Comparison of ENCODE assay signal across 18 mouse cellular contexts in genomic region chr9:45212001-45212400, GRCm38 (mm10). TPM values are rescaled to one million over a fixed set of nuclear protein-coding genes. Genes with fewer than 3 reads are reported as not detected.
"Had no signal": no experiment of that assay in that cellular context is flagged by ENCODE, and none has a peak within 500 bp of the region (broad histone marks: within the 10 kb centered on the region; RNA-seq: fewer than 3 reads in every experiment).

No protein-coding gene starts in this region.

- H3K4me3 ChIP-seq: limb, embryonic 12.5 days; limb, embryonic 15.5 days; midbrain, embryonic 13.5 days had no signal

- H3K36me3 ChIP-seq: limb, embryonic 12.5 days; limb, embryonic 15.5 days; midbrain, embryonic 13.5 days had no signal

- H3K9ac ChIP-seq: limb, embryonic 12.5 days; limb, embryonic 15.5 days; liver, embryonic 14.5 days; liver, postnatal 0 days; lung, embryonic 14.5 days; midbrain, embryonic 13.5 days had no signal

- H3K4me1 ChIP-seq: limb, embryonic 12.5 days; limb, embryonic 15.5 days had no signal

- H3K27me3 ChIP-seq: limb, embryonic 12.5 days; limb, embryonic 15.5 days; midbrain, embryonic 13.5 days had no signal

- H3K27ac ChIP-seq: limb, embryonic 12.5 days; limb, embryonic 15.5 days; liver, embryonic 14.5 days; macrophage; midbrain, embryonic 13.5 days had no signal

- ATAC-seq: liver, postnatal 0 days; lung, postnatal 0 days; midbrain, embryonic 13.5 days had no signal

- DNase-seq: left cerebral cortex, postnatal 4 days; liver, postnatal 0 days; lung, embryonic 14.5 days; thymus, adult 2 months; thymus, postnatal 14 days; thymus, postnatal 4 days had no signal

- H3K9me3 ChIP-seq: limb, embryonic 12.5 days; limb, embryonic 15.5 days; midbrain, embryonic 13.5 days had no signal

- H3K4me2 ChIP-seq: limb, embryonic 12.5 days; limb, embryonic 15.5 days; liver, embryonic 11.5 days; lung, embryonic 14.5 days; midbrain, embryonic 13.5 days had no signal

RNA-seq across cellular contexts. Expression of gene Tmprss4, which starts 8.1 kb away (rescaled TPM):
- polyA plus RNA-seq: limb, embryonic 12.5 days; liver, embryonic 11.5 days; liver, postnatal 0 days; midbrain, embryonic 13.5 days; midbrain, postnatal 0 days; neural tube, embryonic 11.5 days; neural tube, embryonic 14.5 days had no signal

RNA-seq across cellular contexts. Expression of gene BC049352, which starts 30.2 kb away (rescaled TPM):
- polyA plus RNA-seq: intestine, embryonic 14.5 days; limb, embryonic 12.5 days; midbrain, embryonic 13.5 days; neural tube, embryonic 11.5 days; neural tube, embryonic 14.5 days; stomach, embryonic 16.5 days had no signal
